Mouse (Mus musculus): Measurements from ENCODE around the gene Fam24b. TPM values are rescaled to one million over a fixed set of nuclear protein-coding genes. Genes with fewer than 3 reads are reported as not detected.

Gene Fam24b
- not detected in 2 replicates for polyA plus RNA-seq (2015; fragmentation: Nextera tagmentation; extraction: Ambion mirVana)

GRCm38 (mm10) chr7:131329416-131329815 lies at the start of gene Fam24b:
Fam24b (minus strand) TSS chr7:131329516.

GRCm38 (mm10) chr7:131370648-131371469 lies 41.5 kb upstream of the Fam24b start, which contains the start of gene Pstk:
Pstk (plus strand) TSS chr7:131371141.

GRCm38 (mm10) chr7:131362615-131363300 lies 33.4 kb upstream of the Fam24b start, which contains the start of gene 2310057M21Rik:
2310057M21Rik (minus strand) TSS chr7:131362759.

GRCm38 (mm10) chr7:131333564-131333963 lies 4.2 kb upstream of the Fam24b start, which contains the start of gene Fam24a:
Fam24a (plus strand) TSS chr7:131333864.

GRCm38 (mm10) chr7:131322192-131322591 lies 7.1 kb downstream of the Fam24b start, which contains the start of gene Cuzd1:
Cuzd1 (minus strand) TSS chr7:131322292.

Other genes with a start within 250 kb of the Fam24b start
- not detected in 2 replicates for gene 4933402N03Rik, start 183.2 kb downstream of the Fam24b start, polyA plus RNA-seq (2015; fragmentation: Nextera tagmentation; extraction: Ambion mirVana)
- gene 5430419D17Rik, start 155.1 kb downstream of the Fam24b start, polyA plus RNA-seq (2015; fragmentation: Nextera tagmentation; extraction: Ambion mirVana), result not detected in 2 replicates
- gene Cuzd1, start 7.2 kb downstream of the Fam24b start, polyA plus RNA-seq (2015; fragmentation: Nextera tagmentation; extraction: Ambion mirVana), result 0.30 and 0.65 TPM in 2 replicates
- gene Fam24a, start 4.3 kb upstream of the Fam24b start, polyA plus RNA-seq (2015; fragmentation: Nextera tagmentation; extraction: Ambion mirVana), result not detected in 2 replicates
- gene 2310057M21Rik, start 33.2 kb upstream of the Fam24b start, polyA plus RNA-seq (2015; fragmentation: Nextera tagmentation; extraction: Ambion mirVana), result 7.0 and 7.4 TPM in 2 replicates
- gene Pstk, start 41.6 kb upstream of the Fam24b start, polyA plus RNA-seq (2015; fragmentation: Nextera tagmentation; extraction: Ambion mirVana), result 26.2 and 28.2 TPM in 2 replicates
- 11.4 and 13.3 TPM in 2 replicates for gene Ikzf5, start 81.0 kb upstream of the Fam24b start, polyA plus RNA-seq (2015; fragmentation: Nextera tagmentation; extraction: Ambion mirVana)
- 21.2 and 25.8 TPM in 2 replicates for gene Acadsb, start 81.1 kb upstream of the Fam24b start, polyA plus RNA-seq (2015; fragmentation: Nextera tagmentation; extraction: Ambion mirVana)
- not detected in 2 replicates for gene Hmx3, start 213.4 kb upstream of the Fam24b start, polyA plus RNA-seq (2015; fragmentation: Nextera tagmentation; extraction: Ambion mirVana)
- gene Hmx2, start 219.3 kb upstream of the Fam24b start, polyA plus RNA-seq (2015; fragmentation: Nextera tagmentation; extraction: Ambion mirVana), result not detected in 2 replicates
- 148 and 158 TPM in 2 replicates for gene Bub3, start 230.7 kb upstream of the Fam24b start, polyA plus RNA-seq (2015; fragmentation: Nextera tagmentation; extraction: Ambion mirVana)

Data from spleen, postnatal 0 days (tissue).